Mouse (Mus musculus): ENCODE results near the gene Plac1.

GRCm38 (mm10) chrX:53129501-53129900 lies 110.4 kb downstream of the Plac1 start:
- TF ChIP-seq CTCF (IDR thresholded peaks at IDR 0.05; ENCODE audit: extremely low read depth, insufficient read depth, insufficient read length, insufficient replicate concordance) (no peak), POLR2A (IDR thresholded peaks at IDR 0.05; ENCODE audit: low read depth, low read length) (no peak)

Measured in spleen, adult 2 months (tissue).